Comparison of ENCODE assay signal across 8 mouse cellular contexts in genomic region chr7:31000505-31001020, GRCm38 (mm10). TPM values are rescaled to one million over a fixed set of nuclear protein-coding genes. Genes with fewer than 3 reads are reported as not detected.
DNase-seq lines count a peak whose midpoint lies in the region; ATAC-seq lines count a peak whose summit lies in the region.

No protein-coding gene starts in this region.

- 2% methylated on average over 7 of the region's 7 CpGs for WGBS in heart, embryonic 16.5 days
- 70% methylated on average over 7 of the region's 7 CpGs for WGBS in midbrain, embryonic 11.5 days

- H3K9ac ChIP-seq in heart, embryonic 16.5 days (ENCODE audit: low read length) = peak overlapping the region; percentile 56
- H3K9ac ChIP-seq in midbrain, embryonic 11.5 days (ENCODE audit: low read length) = no peak overlapping the region

- peaks cover 5% of the 10 kb centered on the region; the same call in 1 of the 2 replicates for H3K9me3 ChIP-seq in heart, embryonic 16.5 days (replicated peaks; ENCODE audit: control insufficient read depth, low read length)
- no peaks in the 10 kb centered on the region for H3K9me3 ChIP-seq in midbrain, embryonic 11.5 days (ENCODE audit: control insufficient read depth, low read length)

- no peaks in the 10 kb centered on the region for H3K27me3 ChIP-seq in heart, embryonic 16.5 days (ENCODE audit: control insufficient read depth, insufficient read depth, low read length)
- no peaks in the 10 kb centered on the region for H3K27me3 ChIP-seq in midbrain, embryonic 11.5 days (ENCODE audit: control insufficient read depth, insufficient read depth, low read length)

- peak; percentile 68 to 70 for DNase-seq in B cell, adult 2 months
- peak; percentile 77 for DNase-seq in NIH3T3 (ENCODE audit: low read depth)
- DNase-seq in embryo, embryonic 11.5 days (ENCODE audit: low read depth, low spot score) = peak; percentile 26
- DNase-seq in left cerebral cortex, postnatal 14 days (ENCODE audit: low spot score in 2 of 2) = peak; percentile 51 to 67
- DNase-seq in spleen, postnatal 4 days (ENCODE audit: low spot score in 2 of 2) = peak; percentile 50 to 73
- no peak for DNase-seq in midbrain, embryonic 11.5 days (ENCODE audit: low spot score, missing footprints)

- peaks cover 16% of the 10 kb centered on the region for H3K4me1 ChIP-seq in heart, embryonic 16.5 days (ENCODE audit: control insufficient read depth, insufficient read depth, low read length)
- no peaks in the 10 kb centered on the region for H3K4me1 ChIP-seq in midbrain, embryonic 11.5 days (ENCODE audit: control insufficient read depth, insufficient read depth, low read length)

- peak overlapping the region; percentile 90 for H3K27ac ChIP-seq in heart, embryonic 16.5 days (ENCODE audit: low read length)
- H3K27ac ChIP-seq in midbrain, embryonic 11.5 days (ENCODE audit: low read depth, low read length) = no peak overlapping the region

- ATAC-seq in heart, embryonic 16.5 days (replicated peaks; ENCODE audit: extremely low read depth, insufficient read depth, low FRiP score) = peak; percentile 93
- peak; percentile 66 for ATAC-seq in megakaryocyte progenitor cell, adult 5-6 weeks (replicated peaks; ENCODE audit: poor library complexity)
- no peak for ATAC-seq in midbrain, embryonic 11.5 days (ENCODE audit: low FRiP score)

- H3K4me3 ChIP-seq in heart, embryonic 16.5 days (ENCODE audit: low read length) = peak overlapping the region; percentile 9; the same call in 1 of the 2 replicates
- no peak overlapping the region for H3K4me3 ChIP-seq in midbrain, embryonic 11.5 days (ENCODE audit: low read depth, low read length)

- intact Hi-C loops in left cerebral cortex, postnatal 14 days (cut with DNase I) = no loop called here

- no peaks in the 10 kb centered on the region for H3K36me3 ChIP-seq in heart, embryonic 16.5 days (ENCODE audit: control insufficient read depth, insufficient read depth)
- H3K36me3 ChIP-seq in midbrain, embryonic 11.5 days (ENCODE audit: control insufficient read depth, insufficient read depth, low read length) = no peaks in the 10 kb centered on the region

- peak overlapping the region; percentile 55 for H3K4me2 ChIP-seq in heart, embryonic 16.5 days (ENCODE audit: low read depth, low read length)
- H3K4me2 ChIP-seq in midbrain, embryonic 11.5 days = no peak overlapping the region

RNA-seq across cellular contexts. Expression of gene Fam187b, which starts 27.0 kb away (rescaled TPM):
- 0.70 and 0.90 TPM in 2 replicates for polyA plus RNA-seq in heart, embryonic 16.5 days (2015; fragmentation: Nextera tagmentation; extraction: Ambion mirVana)
- total RNA-seq in left cerebral cortex, postnatal 14 days (2021) = under 1 TPM; 0.18 to 0.27 TPM
- 0.10 and 0.34 TPM in 2 replicates for total RNA-seq in megakaryocyte progenitor cell, adult 5-6 weeks (2015)
- 0.42 and 0.91 TPM in 2 replicates for total RNA-seq in megakaryocyte progenitor cell, adult 5-6 weeks (2017)
- 0.25 and 0.62 TPM in 2 replicates for polyA plus RNA-seq in midbrain, embryonic 11.5 days (2014; fragmentation: Nextera tagmentation; extraction: Ambion mirVana)

RNA-seq across cellular contexts. Expression of gene Lsr, which starts 27.3 kb away (rescaled TPM):
- polyA plus RNA-seq in heart, embryonic 16.5 days (2015; fragmentation: Nextera tagmentation; extraction: Ambion mirVana) = 10.8 and 14.5 TPM in 2 replicates
- total RNA-seq in left cerebral cortex, postnatal 14 days (2021) = 10 to 100 TPM; 11.9 to 13.0 TPM
- 0.12 and 0.59 TPM in 2 replicates for total RNA-seq in megakaryocyte progenitor cell, adult 5-6 weeks (2015)
- total RNA-seq in megakaryocyte progenitor cell, adult 5-6 weeks (2017) = 0.33 and 0.68 TPM in 2 replicates
- 10.2 and 13.1 TPM in 2 replicates for polyA plus RNA-seq in midbrain, embryonic 11.5 days (2014; fragmentation: Nextera tagmentation; extraction: Ambion mirVana)

RNA-seq across cellular contexts. Expression of gene Fxyd5, which starts 41.7 kb away (rescaled TPM):
- polyA plus RNA-seq in heart, embryonic 16.5 days (2015; fragmentation: Nextera tagmentation; extraction: Ambion mirVana) = 44.7 and 46.7 TPM in 2 replicates
- 10 to 100 TPM; 36.3 to 37.2 TPM for total RNA-seq in left cerebral cortex, postnatal 14 days (2021)
- 389 and 471 TPM in 2 replicates for total RNA-seq in megakaryocyte progenitor cell, adult 5-6 weeks (2015)
- total RNA-seq in megakaryocyte progenitor cell, adult 5-6 weeks (2017) = 244 and 257 TPM in 2 replicates
- 11.3 and 12.6 TPM in 2 replicates for polyA plus RNA-seq in midbrain, embryonic 11.5 days (2014; fragmentation: Nextera tagmentation; extraction: Ambion mirVana)

RNA-seq across cellular contexts. Expression of gene Usf2, which starts 44.0 kb away (rescaled TPM):
- polyA plus RNA-seq in heart, embryonic 16.5 days (2015; fragmentation: Nextera tagmentation; extraction: Ambion mirVana) = 15.5 and 16.6 TPM in 2 replicates
- total RNA-seq in left cerebral cortex, postnatal 14 days (2021) = 100 to 1,000 TPM; 113 to 115 TPM
- 92.6 and 97.4 TPM in 2 replicates for total RNA-seq in megakaryocyte progenitor cell, adult 5-6 weeks (2015)
- 137 and 162 TPM in 2 replicates for total RNA-seq in megakaryocyte progenitor cell, adult 5-6 weeks (2017)
- polyA plus RNA-seq in midbrain, embryonic 11.5 days (2014; fragmentation: Nextera tagmentation; extraction: Ambion mirVana) = 20.6 and 21.7 TPM in 2 replicates

RNA-seq across cellular contexts. Expression of gene Fxyd7, which starts 50.7 kb away (rescaled TPM):
- polyA plus RNA-seq in heart, embryonic 16.5 days (2015; fragmentation: Nextera tagmentation; extraction: Ambion mirVana) = 1.1 TPM in 2 replicates
- total RNA-seq in left cerebral cortex, postnatal 14 days (2021) = 100 to 1,000 TPM; 326 to 365 TPM
- not detected in 2 replicates for total RNA-seq in megakaryocyte progenitor cell, adult 5-6 weeks (2015)
- total RNA-seq in megakaryocyte progenitor cell, adult 5-6 weeks (2017) = not detected in 2 replicates
- 5.4 and 6.2 TPM in 2 replicates for polyA plus RNA-seq in midbrain, embryonic 11.5 days (2014; fragmentation: Nextera tagmentation; extraction: Ambion mirVana)

Comparison
In these comparisons a context has a peak if more than half of its experiments do, and no peak if none do; other contexts are left out.
1. RNA of gene Lsr, which starts 27.3 kb away (total RNA-seq): 11.9 to 13.0 TPM in left cerebral cortex, postnatal 14 days; 0.12 to 0.68 TPM in megakaryocyte progenitor cell, adult 5-6 weeks; every median in the first group is over 4 times any median in the second.
2. RNA of gene Fxyd5, which starts 41.7 kb away (total RNA-seq): 244 to 471 TPM in megakaryocyte progenitor cell, adult 5-6 weeks; 36.3 to 37.2 TPM in left cerebral cortex, postnatal 14 days; every median in the first group is over 4 times any median in the second.